Mouse (Mus musculus) gonadal fat pad, adult 2 months (tissue): ENCODE data around the gene Dok3. TPM values are rescaled to one million over a fixed set of nuclear protein-coding genes. Genes with fewer than 3 reads are reported as not detected.

Experiments
- DNase-seq: peaks from one replicate; pipeline ENCODE4 v3.0.0-alpha.2; 2012; ENCODE audit warnings: low read depth
- polyA plus RNA-seq: library from polyadenylated mRNA; depleted of rRNA; stranded (reverse); fragments of >200 nt; gene quantifications from 2 replicates; pipeline ENCODE4 v1.2.3, GENCODE M21; 2012; rRNA removed

Gene Dok3
- polyA plus RNA-seq, 1 experiment: 5.5 TPM

GRCm38 (mm10) chr13:55477492-55477891, 51.6 kb downstream of the Dok3 start:
- DNase-seq: no peak

DNA sequence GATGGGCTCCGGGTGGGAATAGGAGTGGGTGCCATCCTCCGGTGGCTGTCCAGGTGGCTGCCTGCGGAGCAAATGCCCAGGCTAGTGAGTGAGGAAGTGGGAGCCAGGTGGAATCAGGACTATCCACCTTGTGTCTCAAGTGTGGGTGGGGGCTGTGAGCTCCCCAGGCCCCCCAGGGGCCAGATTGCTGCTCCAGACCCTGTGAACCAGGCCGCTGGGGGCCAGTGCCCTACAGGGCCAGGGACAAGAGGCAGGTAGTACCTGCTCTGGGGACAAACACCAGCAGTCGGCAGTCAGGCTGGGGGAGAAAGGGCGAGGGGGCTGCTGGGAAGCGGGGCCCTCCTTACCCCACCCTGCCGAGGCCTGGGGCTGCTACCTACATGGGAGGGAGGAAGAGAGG, 52.8 kb downstream of the Dok3 start:
- no peak for DNase-seq

- no peak for DNase-seq
Observed at GRCm38 (mm10) chr13:55475750-55476149, 53.3 kb downstream of the Dok3 start.

GRCm38 (mm10) chr13:55474621-55475069, 54.5 kb downstream of the Dok3 start:
- no peak for DNase-seq

- DNase-seq: no peak
Observed at GRCm38 (mm10) chr13:55473961-55474360, 55.1 kb downstream of the Dok3 start.

Other genes with a start within 250 kb of the Dok3 start
- gene Prelid1, start 208.8 kb downstream of the Dok3 start, polyA plus RNA-seq: 245 and 271 TPM in 2 replicates
- 82.7 and 84.8 TPM in 2 replicates for gene Rab24, start 207.3 kb downstream of the Dok3 start, polyA plus RNA-seq
- 1.3 and 2.2 TPM in 2 replicates for gene Mxd3, start 199.5 kb downstream of the Dok3 start, polyA plus RNA-seq
- gene Lman2, start 166.5 kb downstream of the Dok3 start, polyA plus RNA-seq: 319 and 353 TPM in 2 replicates
- gene Rgs14, start 159.6 kb downstream of the Dok3 start, polyA plus RNA-seq: 2.4 and 2.8 TPM in 2 replicates
- 0.34 and 0.91 TPM in 2 replicates for gene Slc34a1, start 131.1 kb downstream of the Dok3 start, polyA plus RNA-seq
- gene Pfn3, start 114.1 kb downstream of the Dok3 start, polyA plus RNA-seq: 0.26 and 0.49 TPM in 2 replicates
- gene F12, start 102.5 kb downstream of the Dok3 start, polyA plus RNA-seq: 0.12 and 0.55 TPM in 2 replicates
- gene Grk6, start 84.2 kb downstream of the Dok3 start, polyA plus RNA-seq: 36.1 and 44.1 TPM in 2 replicates
- 1.9 and 3.4 TPM in 2 replicates for gene Prr7, start 65.0 kb downstream of the Dok3 start, polyA plus RNA-seq
- 20.5 and 24.4 TPM in 2 replicates for gene Dbn1, start 41.2 kb downstream of the Dok3 start, polyA plus RNA-seq
- 79.3 and 81.5 TPM in 2 replicates for gene Pdlim7, start 15.6 kb downstream of the Dok3 start, polyA plus RNA-seq
- gene Ddx41, start 7.4 kb upstream of the Dok3 start, polyA plus RNA-seq: 52.7 and 53.6 TPM in 2 replicates
- 51.3 and 57.7 TPM in 2 replicates for gene Fam193b, start 41.8 kb upstream of the Dok3 start, polyA plus RNA-seq
- 166 and 199 TPM in 2 replicates for gene Tmed9, start 44.4 kb upstream of the Dok3 start, polyA plus RNA-seq
- gene B4galt7, start 70.6 kb upstream of the Dok3 start, polyA plus RNA-seq: 20.3 and 25.3 TPM in 2 replicates
- 29.0 and 30.2 TPM in 2 replicates for gene Caml, start 93.7 kb upstream of the Dok3 start, polyA plus RNA-seq
- 13.6 and 13.9 TPM in 2 replicates for gene Ddx46, start 105.7 kb upstream of the Dok3 start, polyA plus RNA-seq
- gene B230219D22Rik, start 163.8 kb upstream of the Dok3 start, polyA plus RNA-seq: 35.5 and 35.6 TPM in 2 replicates
- gene Txndc15, start 185.4 kb upstream of the Dok3 start, polyA plus RNA-seq: 57.4 and 58.7 TPM in 2 replicates
- 22.1 and 30.1 TPM in 2 replicates for gene Pcbd2, start 198.1 kb upstream of the Dok3 start, polyA plus RNA-seq